Mouse (Mus musculus): Measurements from ENCODE around the gene Rmdn3. TPM values are rescaled to one million over a fixed set of nuclear protein-coding genes. Genes with fewer than 3 reads are reported as not detected.

The Rmdn3 gene
- polyA plus RNA-seq, 1 experiment from 2014 or later = 41.4 TPM

DNA sequence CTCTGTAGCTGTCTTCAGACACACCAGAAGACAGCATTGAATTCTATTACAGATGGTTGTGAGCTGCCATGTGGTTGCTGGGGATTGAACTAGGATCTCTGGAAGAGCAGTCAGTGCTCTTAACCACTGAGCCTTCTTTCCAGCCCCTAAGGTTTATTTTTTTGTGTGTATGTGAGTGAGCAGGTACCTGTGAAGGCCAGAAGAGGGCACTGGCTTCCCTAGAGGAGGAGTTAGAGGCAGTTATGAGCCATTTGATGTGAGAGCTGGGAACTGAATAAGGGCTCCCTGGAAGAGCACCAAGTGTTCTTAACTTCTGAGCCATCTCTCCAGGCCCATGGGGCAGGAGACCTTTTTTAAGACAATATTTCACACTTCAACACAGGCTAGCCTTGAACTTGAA is 8.6 kb upstream of the Rmdn3 start:
- Histone ChIP-seq H3K4me2 (replicated peaks) (no peak overlapping the region), H3K9ac (no peak overlapping the region), H3K4me1 (peaks cover 16% of the 10 kb centered on the region), H3K36me3 (no peaks in the 10 kb centered on the region), H3K9me3 (no peaks in the 10 kb centered on the region), H3K27ac (no peak overlapping the region), H3K4me3 (no peak overlapping the region), H3K27me3 (peaks cover 35% of the 10 kb centered on the region)
- no peak for ATAC-seq (ENCODE audit: low FRiP score, low read depth)

- no peak overlapping the region for H3K9ac ChIP-seq
- H3K4me3 ChIP-seq = no peak overlapping the region
- H3K4me1 ChIP-seq = peaks cover 16% of the 10 kb centered on the region
- WGBS = 80% methylated on average over 4 of the region's 4 CpGs
- H3K9me3 ChIP-seq = no peaks in the 10 kb centered on the region
- H3K36me3 ChIP-seq = no peaks in the 10 kb centered on the region
- no peak overlapping the region for H3K4me2 ChIP-seq (replicated peaks)
- no peak for ATAC-seq (ENCODE audit: low FRiP score, low read depth)
- peaks cover 35% of the 10 kb centered on the region for H3K27me3 ChIP-seq
- no peak overlapping the region for H3K27ac ChIP-seq
Measured at GRCm38 (mm10) chr2:119163999-119164398, 7.2 kb upstream of the Rmdn3 start.

GRCm38 (mm10) chr2:119163135-119163534 is 6.3 kb upstream of the Rmdn3 start:
- Histone ChIP-seq H3K36me3 (no peaks in the 10 kb centered on the region), H3K4me1 (peaks cover 15% of the 10 kb centered on the region), H3K9ac (no peak overlapping the region), H3K27ac (no peak overlapping the region), H3K4me3 (no peak overlapping the region), H3K27me3 (peaks cover 30% of the 10 kb centered on the region), H3K9me3 (no peaks in the 10 kb centered on the region), H3K4me2 (replicated peaks) (no peak overlapping the region)
- WGBS = 60% methylated on average over 3 of the region's 3 CpGs
- no peak for ATAC-seq (ENCODE audit: low FRiP score, low read depth)

- H3K4me1 ChIP-seq = peaks cover 2% of the 10 kb centered on the region
- 51% methylated on average over 2 of the region's 2 CpGs for WGBS
- H3K27ac ChIP-seq = no peak overlapping the region
- no peak overlapping the region for H3K4me2 ChIP-seq (replicated peaks)
- 0 out of 2 replicates have a peak overlapping the region, but pooled peaks have one; percentile 5 for H3K9ac ChIP-seq
- H3K27me3 ChIP-seq = peaks cover 11% of the 10 kb centered on the region
- no peak overlapping the region for H3K4me3 ChIP-seq
- no peaks in the 10 kb centered on the region for H3K36me3 ChIP-seq
- no peaks in the 10 kb centered on the region for H3K9me3 ChIP-seq
- ATAC-seq (ENCODE audit: low FRiP score, low read depth) = no peak
Measured at GRCm38 (mm10) chr2:119161247-119161646, 4.4 kb upstream of the Rmdn3 start.

- H3K4me3 ChIP-seq = 0 out of 2 replicates have a peak overlapping the region, but pooled peaks have one; percentile 99
- no peak overlapping the region for H3K9ac ChIP-seq
- H3K27me3 ChIP-seq = no peaks in the 10 kb centered on the region
- no peak overlapping the region for H3K27ac ChIP-seq
- no peak for ATAC-seq (ENCODE audit: low FRiP score, low read depth)
- no peak overlapping the region; the same call in 1 of the 2 replicates for H3K4me2 ChIP-seq (replicated peaks)
- H3K9me3 ChIP-seq = no peaks in the 10 kb centered on the region
- H3K4me1 ChIP-seq = peaks cover 14% of the 10 kb centered on the region
- peaks cover 11% of the 10 kb centered on the region for H3K36me3 ChIP-seq
Measured at GRCm38 (mm10) chr2:119157836-119158235, 1.0 kb upstream of the Rmdn3 start.

- H3K27me3 ChIP-seq = no peaks in the 10 kb centered on the region
- H3K9me3 ChIP-seq = no peaks in the 10 kb centered on the region
- no peak; the same call in 1 of the 2 replicates for ATAC-seq (ENCODE audit: low FRiP score, low read depth)
- H3K4me1 ChIP-seq = peaks cover 14% of the 10 kb centered on the region
- 5% methylated on average over 33 of the region's 34 CpGs for WGBS
- H3K4me3 ChIP-seq = peak overlapping the region; percentile 99
- peak overlapping the region; percentile 94 for H3K9ac ChIP-seq
- H3K4me2 ChIP-seq (replicated peaks) = peak overlapping the region; percentile 96
- peaks cover 28% of the 10 kb centered on the region for H3K36me3 ChIP-seq
- peak overlapping the region; percentile 63 for H3K27ac ChIP-seq
Measured at GRCm38 (mm10) chr2:119156081-119156680, 653 bp downstream of the Rmdn3 start.

- peak overlapping the region; percentile 96 for H3K4me2 ChIP-seq (replicated peaks)
- H3K9ac ChIP-seq = peak overlapping the region; percentile 94; the same call in 1 of the 2 replicates
- ATAC-seq (ENCODE audit: low FRiP score, low read depth) = no peak
- H3K27ac ChIP-seq = no peak overlapping the region
- peak overlapping the region; percentile 99 for H3K4me3 ChIP-seq
- H3K9me3 ChIP-seq = no peaks in the 10 kb centered on the region
- 86% methylated on average over 9 of the region's 9 CpGs for WGBS
- H3K4me1 ChIP-seq = peaks cover 14% of the 10 kb centered on the region
- H3K36me3 ChIP-seq = peaks cover 36% of the 10 kb centered on the region
- no peaks in the 10 kb centered on the region for H3K27me3 ChIP-seq
Measured at GRCm38 (mm10) chr2:119155388-119155787, 1.4 kb downstream of the Rmdn3 start.

GRCm38 (mm10) chr2:119154683-119155082 is 2.2 kb downstream of the Rmdn3 start:
- no peak overlapping the region for H3K4me3 ChIP-seq
- peaks cover 14% of the 10 kb centered on the region for H3K4me1 ChIP-seq
- no peak overlapping the region for H3K27ac ChIP-seq
- H3K36me3 ChIP-seq = peaks cover 43% of the 10 kb centered on the region
- no peak overlapping the region for H3K9ac ChIP-seq
- H3K27me3 ChIP-seq = no peaks in the 10 kb centered on the region
- ATAC-seq (ENCODE audit: low FRiP score, low read depth) = no peak
- WGBS = 76% methylated on average over 2 of the region's 2 CpGs
- no peak overlapping the region for H3K4me2 ChIP-seq (replicated peaks)
- H3K9me3 ChIP-seq = no peaks in the 10 kb centered on the region

DNA sequence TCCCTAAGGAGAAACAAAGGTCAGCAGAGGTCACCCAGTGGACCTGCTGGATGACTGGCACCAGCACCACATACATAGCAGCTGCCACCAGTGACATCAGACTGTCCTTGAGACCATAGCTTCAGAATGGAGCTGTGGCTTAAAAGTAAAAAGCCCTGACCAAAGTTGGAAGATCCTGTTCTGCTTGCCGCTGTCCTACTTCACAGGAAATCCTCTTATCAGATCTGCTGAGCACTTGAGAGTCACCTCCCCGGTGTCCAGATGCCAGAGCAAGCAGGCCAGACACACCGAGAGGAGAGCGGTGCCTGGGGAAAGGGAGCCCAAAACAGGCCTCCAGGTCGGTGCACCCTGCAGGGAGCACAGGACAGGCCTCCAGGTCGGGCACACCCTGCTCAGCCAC is 4.6 kb downstream of the Rmdn3 start:
- no peak overlapping the region for H3K4me3 ChIP-seq
- no peak overlapping the region for H3K9ac ChIP-seq
- H3K9me3 ChIP-seq = no peaks in the 10 kb centered on the region
- peaks cover 67% of the 10 kb centered on the region for H3K36me3 ChIP-seq
- no peaks in the 10 kb centered on the region for H3K27me3 ChIP-seq
- H3K4me1 ChIP-seq = peaks cover 12% of the 10 kb centered on the region
- no peak overlapping the region for H3K27ac ChIP-seq
- WGBS = 83% methylated on average over 6 of the region's 6 CpGs
- no peak for ATAC-seq (ENCODE audit: low FRiP score, low read depth)
- no peak overlapping the region for H3K4me2 ChIP-seq (replicated peaks)

GRCm38 (mm10) chr2:119147775-119148174 is 9.1 kb downstream of the Rmdn3 start:
- no peak for ATAC-seq (ENCODE audit: low FRiP score, low read depth)
- Histone ChIP-seq H3K9ac (no peak overlapping the region), H3K36me3 (peaks cover 95% of the 10 kb centered on the region), H3K27ac (no peak overlapping the region), H3K4me3 (no peak overlapping the region), H3K4me2 (replicated peaks) (no peak overlapping the region), H3K4me1 (no peaks in the 10 kb centered on the region), H3K27me3 (no peaks in the 10 kb centered on the region), H3K9me3 (no peaks in the 10 kb centered on the region; the same call in 1 of the 2 replicates)
- 90% methylated on average over 8 of the region's 8 CpGs for WGBS

DNA sequence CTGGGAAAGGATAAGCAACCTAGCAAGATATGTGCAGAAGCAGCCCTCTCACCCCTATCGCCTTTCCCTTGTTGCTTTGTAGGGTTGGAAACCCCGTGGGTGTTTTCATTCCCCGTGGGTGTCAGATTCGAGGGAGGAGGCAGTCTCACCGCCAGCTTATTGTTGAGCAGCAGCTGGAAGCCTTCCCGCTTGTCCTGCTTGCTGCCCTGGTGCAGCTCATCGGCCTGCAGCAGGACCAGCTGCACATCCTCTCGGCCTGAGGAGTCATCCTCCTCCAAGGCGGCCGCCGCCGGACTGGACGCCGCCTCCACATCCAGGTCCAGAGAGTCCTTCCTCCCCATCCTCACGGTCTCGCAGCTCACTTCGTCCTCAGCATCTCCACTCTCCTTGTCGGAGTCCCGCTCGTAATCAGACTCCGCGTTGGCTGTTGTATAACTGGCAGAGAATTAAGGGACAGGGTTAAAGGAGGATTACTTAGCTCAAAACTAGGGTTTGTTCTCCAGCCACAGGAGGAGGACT is 9.6 kb downstream of the Rmdn3 start:
- no peak overlapping the region for H3K27ac ChIP-seq
- no peaks in the 10 kb centered on the region for H3K27me3 ChIP-seq
- no peak overlapping the region for H3K4me2 ChIP-seq (replicated peaks)
- H3K9ac ChIP-seq = no peak overlapping the region
- H3K4me1 ChIP-seq = no peaks in the 10 kb centered on the region
- H3K36me3 ChIP-seq = peaks cover 95% of the 10 kb centered on the region
- H3K9me3 ChIP-seq = no peaks in the 10 kb centered on the region; the same call in 1 of the 2 replicates
- H3K4me3 ChIP-seq = no peak overlapping the region
- ATAC-seq (ENCODE audit: low FRiP score, low read depth) = no peak
- WGBS = 91% methylated on average over 22 of the region's 22 CpGs

DNA sequence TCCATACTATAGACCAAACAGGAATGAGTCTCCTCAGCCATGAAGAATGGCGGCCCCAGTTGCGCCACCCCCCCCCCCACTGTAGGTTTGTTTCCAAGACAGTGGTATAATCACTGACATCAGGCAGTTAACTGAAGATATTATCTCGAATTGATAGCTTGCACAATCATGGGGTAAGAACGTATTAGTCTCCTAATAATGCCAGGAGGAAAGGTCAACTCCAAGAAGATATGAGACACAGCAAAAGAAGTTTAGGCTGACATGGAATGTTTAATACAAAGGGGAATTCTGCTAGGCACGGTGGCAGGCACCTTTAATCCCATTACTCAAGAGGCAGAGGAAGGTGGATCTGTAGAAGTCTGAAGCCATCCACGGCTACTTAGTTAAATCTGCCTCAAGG is 10.4 kb downstream of the Rmdn3 start:
- peaks cover 95% of the 10 kb centered on the region for H3K36me3 ChIP-seq
- H3K9me3 ChIP-seq = no peaks in the 10 kb centered on the region; the same call in 1 of the 2 replicates
- no peak overlapping the region for H3K4me2 ChIP-seq (replicated peaks)
- no peak overlapping the region for H3K4me3 ChIP-seq
- H3K27me3 ChIP-seq = no peaks in the 10 kb centered on the region
- H3K4me1 ChIP-seq = no peaks in the 10 kb centered on the region
- H3K9ac ChIP-seq = no peak overlapping the region
- 88% methylated on average over 6 of the region's 6 CpGs for WGBS
- ATAC-seq (ENCODE audit: low FRiP score, low read depth) = no peak
- H3K27ac ChIP-seq = no peak overlapping the region

DNA sequence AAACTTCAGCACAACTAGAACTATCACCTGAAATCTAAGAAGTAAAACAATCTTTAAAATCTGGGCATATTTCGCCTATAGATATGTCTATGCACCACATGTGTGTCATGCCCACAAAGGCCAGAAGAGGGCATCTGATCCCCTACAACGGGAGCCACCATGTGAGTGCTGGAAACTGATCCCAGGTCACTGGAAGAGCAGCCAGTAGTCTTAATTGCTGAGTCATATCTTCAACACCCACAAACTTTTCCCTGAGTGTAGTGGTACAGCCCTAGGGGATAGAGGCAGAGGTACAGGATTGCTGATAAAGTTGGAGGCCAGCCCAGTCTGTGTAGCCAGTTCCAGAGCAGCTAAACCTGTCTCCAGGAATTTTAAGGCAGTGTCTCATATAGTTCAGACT is 11.6 kb downstream of the Rmdn3 start:
- Histone ChIP-seq H3K27ac (no peak overlapping the region), H3K36me3 (peaks cover 94% of the 10 kb centered on the region), H3K9ac (no peak overlapping the region), H3K4me2 (replicated peaks) (no peak overlapping the region), H3K4me1 (no peaks in the 10 kb centered on the region), H3K9me3 (no peaks in the 10 kb centered on the region; the same call in 1 of the 2 replicates), H3K27me3 (no peaks in the 10 kb centered on the region), H3K4me3 (no peak overlapping the region)
- ATAC-seq (ENCODE audit: low FRiP score, low read depth) = no peak
- 87% methylated on average over 2 of the region's 2 CpGs for WGBS
